Mouse (Mus musculus) myocyte (in vitro differentiated cells): ENCODE data around the gene Rap1gap2. TPM values are rescaled to one million over a fixed set of nuclear protein-coding genes. Genes with fewer than 3 reads are reported as not detected.

Experiments
- H3K27me3 ChIP-seq: one replicate; pipeline ENCODE4 v1.6.1; 2011; ENCODE audit not compliant: control insufficient read depth, insufficient read depth, insufficient read length
- H3K36me3 ChIP-seq: one replicate; pipeline ENCODE4 v1.6.1; 2011; ENCODE audit not compliant: control insufficient read depth, insufficient read depth
- H3K4me2 ChIP-seq: one replicate; pipeline ENCODE4 v1.6.1; 2011; ENCODE audit warnings: low read depth, control low read depth
- H3K4me3 ChIP-seq: one replicate; pipeline ENCODE4 v1.5.1; 2011; ENCODE audit warnings: mild to moderate bottlenecking, control low read depth, moderate library complexity
- H3K79me2 ChIP-seq: one replicate; pipeline ENCODE4 v1.6.1; 2011; ENCODE audit not compliant: control insufficient read depth, insufficient read depth
- H3ac ChIP-seq: one replicate; pipeline ENCODE4 v1.6.1; 2011; ENCODE audit not compliant: control insufficient read depth, insufficient read length
- CEBPB ChIP-seq: IDR thresholded peaks from 2 replicates; pipeline ENCODE4 v1.6.1; 2011; ENCODE audit warnings: mild to moderate bottlenecking, moderate library complexity; ENCODE audit not compliant: poor library complexity, insufficient read depth, severe bottlenecking
- E2F4 ChIP-seq: IDR thresholded peaks from one replicate; pipeline ENCODE4 v1.6.1; 2011; ENCODE audit warnings: mild to moderate bottlenecking, control low read depth, moderate library complexity; ENCODE audit not compliant: insufficient read depth
- MAX ChIP-seq: IDR thresholded peaks from one replicate; pipeline ENCODE4 v1.6.1; 2011; ENCODE audit warnings: low read depth, mild to moderate bottlenecking, control low read depth
- MYOD1 ChIP-seq, 3 experiments: IDR thresholded peaks; one replicate each; pipeline ENCODE4 v1.6.1; 2011; ENCODE audit warnings: control low read depth in 2 of 3, low read depth in 2 of 3, mild to moderate bottlenecking in 2 of 3, moderate library complexity in 1 of 3; ENCODE audit not compliant: insufficient read length in 2 of 3, control insufficient read depth in 1 of 3
- MYOG ChIP-seq, 3 experiments: IDR thresholded peaks; one replicate each; pipeline ENCODE4 v1.6.1; 2011; ENCODE audit warnings: control low read depth in 2 of 3, low read depth in 2 of 3, mild to moderate bottlenecking in 2 of 3; ENCODE audit not compliant: insufficient read length in 2 of 3, control insufficient read depth in 1 of 3, insufficient read depth in 1 of 3
- POLR2A ChIP-seq: IDR thresholded peaks from one replicate; pipeline ENCODE4 v1.6.1; 2011; ENCODE audit warnings: low read depth, mild to moderate bottlenecking, control low read depth, moderate library complexity; ENCODE audit not compliant: insufficient read length
- POLR2AphosphoS2 ChIP-seq: IDR thresholded peaks from one replicate; pipeline ENCODE4 v1.6.1; 2011; ENCODE audit warnings: low read depth, control low read depth; ENCODE audit not compliant: insufficient read length
- REST ChIP-seq: IDR thresholded peaks from one replicate; pipeline ENCODE4 v1.6.1; 2011; ENCODE audit warnings: mild to moderate bottlenecking, control low read depth, moderate library complexity; ENCODE audit not compliant: insufficient read depth, insufficient read length
- SRF ChIP-seq: IDR thresholded peaks from one replicate; pipeline ENCODE4 v1.6.1; 2011; ENCODE audit warnings: low read depth; ENCODE audit not compliant: control insufficient read depth, insufficient read length
- TCF12 ChIP-seq: IDR thresholded peaks from one replicate; pipeline ENCODE4 v1.6.1; 2011; ENCODE audit warnings: mild to moderate bottlenecking, control low read depth; ENCODE audit not compliant: poor library complexity, insufficient read depth, severe bottlenecking
- TCF3 ChIP-seq: IDR thresholded peaks from one replicate; pipeline ENCODE4 v1.6.1; 2011; ENCODE audit warnings: low read depth, control low read depth; ENCODE audit not compliant: insufficient read length
- USF1 ChIP-seq: IDR thresholded peaks from one replicate; pipeline ENCODE4 v1.6.1; 2011; ENCODE audit warnings: low read depth, mild to moderate bottlenecking, control low read depth, moderate library complexity
- polyA plus RNA-seq: library from polyadenylated mRNA; unstranded; fragments of >200 nt; fragmentation: generic; extraction: Trizol; gene quantifications from one replicate; pipeline ENCODE4 v1.2.1, GENCODE M21; 2012; ENCODE audit warnings: missing spikeins

Rap1gap2 gene
- polyA plus RNA-seq, 1 experiment, result 43.4 TPM

DNA sequence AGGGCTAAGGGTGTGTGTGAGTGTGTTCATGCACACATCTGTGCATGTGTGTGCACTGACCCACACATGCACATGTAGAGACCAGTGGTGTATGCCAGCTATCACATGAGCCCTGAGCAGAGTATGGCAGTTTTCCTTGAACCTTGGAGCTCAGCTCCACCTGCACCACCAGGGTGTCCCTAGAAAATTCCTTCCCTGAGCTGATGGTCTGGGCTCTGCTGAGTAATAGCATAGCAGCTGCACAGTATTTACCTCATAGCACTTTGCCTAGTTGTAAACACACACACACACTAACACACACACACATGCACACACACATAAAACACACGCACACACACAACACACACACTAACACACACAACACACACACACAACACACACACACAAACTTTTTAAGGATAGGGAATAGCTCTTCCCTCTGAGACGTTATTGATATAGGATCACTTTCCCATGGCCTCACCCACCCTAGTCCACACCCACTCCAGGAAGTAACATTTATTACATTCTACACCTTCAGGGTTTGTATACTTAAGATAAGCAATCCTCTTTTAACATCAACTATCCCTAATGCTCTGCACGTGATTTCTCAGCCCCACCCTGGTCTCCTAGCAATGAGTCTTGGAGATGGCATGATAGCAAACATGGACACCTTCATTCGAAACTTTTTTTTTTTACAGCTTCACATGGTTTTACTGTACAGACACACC lies 13.3 kb downstream of the Rap1gap2 start:
- Histone ChIP-seq H3K36me3 (no peaks in the 10 kb centered on the region), H3K27me3 (peaks cover 7% of the 10 kb centered on the region), H3ac (no peak overlapping the region), H3K79me2 (no peaks in the 10 kb centered on the region), H3K4me3 (no peak overlapping the region), H3K4me2 (no peak overlapping the region)
- TF ChIP-seq CEBPB (no peak), SRF (no peak), MAX (no peak)

DNA sequence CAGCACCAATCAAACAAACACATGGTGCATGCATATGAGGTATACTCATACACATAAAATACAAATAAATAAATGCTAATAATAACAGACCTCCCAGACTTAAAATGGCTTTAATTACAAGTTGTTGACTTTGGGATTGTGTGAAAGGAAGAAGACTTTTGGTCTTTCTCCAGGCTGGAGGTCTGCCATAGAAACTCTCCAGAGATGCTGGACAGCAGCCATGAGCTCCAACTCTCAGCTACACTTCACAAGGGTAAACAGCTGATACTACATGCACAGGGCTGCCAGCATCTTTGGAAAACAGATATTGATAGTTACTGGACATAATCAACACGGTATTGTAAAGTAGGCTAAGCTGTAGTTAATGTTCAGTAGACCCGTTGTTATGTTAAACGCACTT lies 18.5 kb downstream of the Rap1gap2 start:
- no peaks in the 10 kb centered on the region for H3K79me2 ChIP-seq

DNA sequence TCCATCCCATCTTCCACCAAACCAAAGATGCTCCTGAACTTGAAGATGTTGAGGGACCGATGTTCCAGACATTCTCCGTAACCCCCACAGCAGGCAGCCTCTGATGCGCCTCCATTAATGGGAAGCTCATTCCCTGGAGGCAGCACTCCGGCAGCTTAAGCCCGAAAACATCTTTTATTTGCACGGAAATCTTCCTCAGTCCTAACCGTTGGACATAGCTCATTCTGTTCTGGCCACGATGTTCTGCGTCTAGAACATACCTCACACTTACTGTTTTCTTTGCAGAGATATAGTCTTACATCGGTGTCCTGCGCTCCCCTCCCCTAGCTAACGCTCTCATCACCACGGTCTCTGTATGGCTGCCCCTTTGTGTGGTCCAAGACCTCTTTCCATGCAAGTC lies 20.0 kb downstream of the Rap1gap2 start:
- no peaks in the 10 kb centered on the region for H3K36me3 ChIP-seq
- H3K27me3 ChIP-seq, result peaks cover 46% of the 10 kb centered on the region
- no peak for TF ChIP-seq MAX
- no peak for TF ChIP-seq POLR2AphosphoS2
- TF ChIP-seq USF1, result no peak
- TF ChIP-seq POLR2A, result no peak
- TF ChIP-seq CEBPB, result no peak
- no peak for TF ChIP-seq MYOG (IDR thresholded peaks at IDR 0.05; ENCODE audit: control insufficient read depth in 1 of 3, insufficient read depth in 1 of 3, insufficient read length in 2 of 3, low read depth in 2 of 3)
- no peak for TF ChIP-seq SRF
- no peak for TF ChIP-seq MYOD1 (IDR thresholded peaks at IDR 0.05; ENCODE audit: control insufficient read depth in 1 of 3, insufficient read length in 2 of 3, low read depth in 2 of 3)
- TF ChIP-seq REST, result no peak
- TF ChIP-seq E2F4, result no peak
- TF ChIP-seq TCF3, result no peak
- no peak for TF ChIP-seq TCF12
- H3K79me2 ChIP-seq, result no peaks in the 10 kb centered on the region
- H3K4me2 ChIP-seq, result no peak overlapping the region
- no peak overlapping the region for H3ac ChIP-seq
- no peak overlapping the region for H3K4me3 ChIP-seq

More for the DNA sequence above, 18.5 kb downstream of the Rap1gap2 start:
- H3ac ChIP-seq, result no peak overlapping the region
- TF ChIP-seq TCF3 (no peak), TCF12 (no peak), USF1 (no peak), MYOD1 (IDR thresholded peaks at IDR 0.05; ENCODE audit: control insufficient read depth in 1 of 3, insufficient read length in 2 of 3, low read depth in 2 of 3) (no peak), POLR2AphosphoS2 (no peak), MAX (no peak), E2F4 (no peak), CEBPB (no peak), POLR2A (no peak), SRF (no peak), REST (no peak), MYOG (IDR thresholded peaks at IDR 0.05; ENCODE audit: control insufficient read depth in 1 of 3, insufficient read depth in 1 of 3, insufficient read length in 2 of 3, low read depth in 2 of 3) (no peak)
- no peak overlapping the region for H3K4me3 ChIP-seq
- peaks cover 46% of the 10 kb centered on the region for H3K27me3 ChIP-seq
- no peaks in the 10 kb centered on the region for H3K36me3 ChIP-seq
- H3K4me2 ChIP-seq, result no peak overlapping the region

DNA sequence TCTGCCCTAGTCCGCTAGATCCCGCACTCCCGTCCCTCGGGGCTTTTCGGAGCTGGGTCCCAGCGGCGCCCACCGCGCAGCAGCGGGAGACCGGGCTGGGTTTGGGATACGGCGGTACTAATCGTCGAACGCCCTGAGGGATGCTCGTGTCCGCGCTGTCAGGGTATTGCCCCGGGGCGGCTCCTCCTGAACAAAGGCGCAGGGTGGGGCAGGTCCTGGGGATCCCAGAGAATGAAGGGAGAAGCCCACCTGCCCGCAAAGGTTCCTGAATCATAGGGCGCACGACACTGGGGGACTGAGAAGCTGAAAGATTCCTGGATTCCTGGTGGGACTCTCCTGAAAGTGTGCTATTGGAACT lies 20.5 kb downstream of the Rap1gap2 start:
- Histone ChIP-seq H3ac (no peak overlapping the region), H3K27me3 (peaks cover 46% of the 10 kb centered on the region), H3K4me2 (no peak overlapping the region), H3K36me3 (no peaks in the 10 kb centered on the region), H3K4me3 (no peak overlapping the region), H3K79me2 (no peaks in the 10 kb centered on the region)
- TF ChIP-seq TCF3 (no peak), POLR2AphosphoS2 (no peak), POLR2A (no peak), USF1 (no peak), CEBPB (no peak), E2F4 (no peak), MAX (no peak), REST (no peak), MYOG (IDR thresholded peaks at IDR 0.05; ENCODE audit: control insufficient read depth in 1 of 3, insufficient read depth in 1 of 3, insufficient read length in 2 of 3, low read depth in 2 of 3) (no peak), SRF (no peak), MYOD1 (IDR thresholded peaks at IDR 0.05; ENCODE audit: control insufficient read depth in 1 of 3, insufficient read length in 2 of 3, low read depth in 2 of 3) (no peak), TCF12 (no peak)

DNA sequence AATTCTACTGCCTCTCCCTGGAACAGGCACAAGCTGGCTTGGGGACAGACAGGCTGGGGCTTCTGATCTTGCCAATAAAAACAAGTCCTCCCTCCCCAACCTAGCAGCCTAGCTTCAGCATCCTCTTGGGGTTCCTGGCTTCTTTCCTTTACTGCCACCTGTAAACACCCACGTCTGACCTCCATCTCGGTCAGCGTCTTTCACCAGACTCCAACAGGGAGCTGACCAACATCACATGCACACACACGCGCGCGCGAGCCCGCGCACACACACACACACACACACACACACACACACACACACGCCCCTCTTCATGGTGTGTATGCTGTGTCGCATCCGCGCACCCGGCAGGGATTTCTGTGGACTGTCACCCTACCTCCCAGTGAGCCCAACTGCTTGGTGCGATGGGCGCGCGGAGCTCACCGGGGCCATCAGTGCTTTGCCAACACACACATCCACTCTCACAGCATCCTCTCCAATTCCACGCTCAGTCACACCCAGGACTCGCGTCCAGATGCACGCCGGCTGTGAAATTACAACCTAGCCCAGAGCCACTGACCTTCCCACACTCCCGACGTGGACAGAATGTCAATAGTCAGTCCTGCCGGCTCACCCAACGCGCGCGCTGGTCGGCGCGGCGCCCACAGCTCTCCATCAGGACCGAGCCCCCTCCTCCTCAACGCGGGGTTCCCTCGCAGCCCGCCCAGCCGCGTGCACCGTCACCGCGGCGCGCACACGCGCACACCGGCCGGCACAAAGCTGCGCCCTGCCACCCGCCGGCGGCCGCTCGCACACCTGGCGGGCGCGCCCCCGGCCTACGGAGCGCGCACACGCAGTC lies 21.1 kb downstream of the Rap1gap2 start:
- Histone ChIP-seq H3K27me3 (peaks cover 46% of the 10 kb centered on the region), H3K79me2 (no peaks in the 10 kb centered on the region), H3K36me3 (no peaks in the 10 kb centered on the region), H3K4me3 (no peak overlapping the region), H3ac (no peak overlapping the region), H3K4me2 (no peak overlapping the region)
- TF ChIP-seq REST (no peak), TCF12 (no peak), E2F4 (no peak), POLR2AphosphoS2 (no peak), USF1 (no peak), CEBPB (no peak), POLR2A (no peak), MYOD1 (IDR thresholded peaks at IDR 0.05; ENCODE audit: control insufficient read depth in 1 of 3, insufficient read length in 2 of 3, low read depth in 2 of 3) (no peak), MYOG (IDR thresholded peaks at IDR 0.05; ENCODE audit: control insufficient read depth in 1 of 3, insufficient read depth in 1 of 3, insufficient read length in 2 of 3, low read depth in 2 of 3) (no peak), SRF (no peak), TCF3 (no peak), MAX (no peak)
